Mouse (Mus musculus) thymus, postnatal 14 days (tissue): ENCODE results near the gene Thrb.

Source experiments
- DNase-seq: peaks from one replicate; pipeline ENCODE4 v3.0.0; 2021

Thrb gene

GRCm38 (mm10) chr14:17786249-17786648 is 126.2 kb downstream of the Thrb start:
- DNase-seq = no peak

GRCm38 (mm10) chr14:17803934-17804602 is 144.0 kb downstream of the Thrb start:
- DNase-seq = no peak

GRCm38 (mm10) chr14:17811051-17811450 is 151.0 kb downstream of the Thrb start:
- no peak for DNase-seq

- DNase-seq = no peak
Measured at GRCm38 (mm10) chr14:17812414-17812813, 152.4 kb downstream of the Thrb start.

GRCm38 (mm10) chr14:17815103-17815502 is 155.0 kb downstream of the Thrb start:
- DNase-seq = no peak

- no peak for DNase-seq
Measured at GRCm38 (mm10) chr14:17818086-17818485, 158.0 kb downstream of the Thrb start.

GRCm38 (mm10) chr14:17822754-17823153 is 162.7 kb downstream of the Thrb start:
- no peak for DNase-seq

- DNase-seq = no peak
Measured at GRCm38 (mm10) chr14:17827401-17827800, 167.3 kb downstream of the Thrb start.

GRCm38 (mm10) chr14:17835738-17836137 is 175.7 kb downstream of the Thrb start:
- no peak for DNase-seq

GRCm38 (mm10) chr14:17836766-17837165 is 176.7 kb downstream of the Thrb start:
- DNase-seq = no peak

GRCm38 (mm10) chr14:17845003-17845697 is 185.1 kb downstream of the Thrb start:
- no peak for DNase-seq

- DNase-seq = no peak
Measured at GRCm38 (mm10) chr14:17845871-17846270, 185.8 kb downstream of the Thrb start.

GRCm38 (mm10) chr14:17846700-17847099 is 186.6 kb downstream of the Thrb start:
- DNase-seq = no peak

- DNase-seq = no peak
Measured at GRCm38 (mm10) chr14:17847211-17847610, 187.2 kb downstream of the Thrb start.

GRCm38 (mm10) chr14:17850355-17850754 is 190.3 kb downstream of the Thrb start:
- DNase-seq = no peak

GRCm38 (mm10) chr14:17852236-17852635 is 192.2 kb downstream of the Thrb start:
- no peak for DNase-seq

- DNase-seq = no peak
Measured at GRCm38 (mm10) chr14:17859790-17860385, 199.8 kb downstream of the Thrb start.

- no peak for DNase-seq
Measured at GRCm38 (mm10) chr14:17862651-17863050, 202.6 kb downstream of the Thrb start.

- DNase-seq = no peak
Measured at GRCm38 (mm10) chr14:17863701-17864320, 203.8 kb downstream of the Thrb start.

- DNase-seq = no peak
Measured at GRCm38 (mm10) chr14:17868326-17868725, 208.3 kb downstream of the Thrb start.

GRCm38 (mm10) chr14:17875946-17876345 is 215.9 kb downstream of the Thrb start:
- DNase-seq = no peak

- no peak for DNase-seq
Measured at GRCm38 (mm10) chr14:17879446-17879845, 219.4 kb downstream of the Thrb start.

GRCm38 (mm10) chr14:17884884-17885283 is 224.8 kb downstream of the Thrb start:
- no peak for DNase-seq

GRCm38 (mm10) chr14:17885320-17885719 is 225.3 kb downstream of the Thrb start:
- DNase-seq = no peak
